Mouse (Mus musculus) cerebellum, adult 2 months (tissue): Measurements from ENCODE around the gene Dpp8.

Experiments
- CTCF ChIP-seq: fragments of 200-500 bp; IDR thresholded peaks from 2 replicates; pipeline ENCODE4 v1.5.1; 2011; ENCODE audit warnings: low read depth, mild to moderate bottlenecking, control low read depth, low read length, moderate library complexity, borderline replicate concordance; ENCODE audit not compliant: insufficient read depth
- POLR2A ChIP-seq: fragments of 200-500 bp; IDR thresholded peaks from 2 replicates; pipeline ENCODE4 v1.6.1; 2011; ENCODE audit warnings: low read length, control low read depth, borderline replicate concordance; ENCODE audit not compliant: insufficient read depth

DNA sequence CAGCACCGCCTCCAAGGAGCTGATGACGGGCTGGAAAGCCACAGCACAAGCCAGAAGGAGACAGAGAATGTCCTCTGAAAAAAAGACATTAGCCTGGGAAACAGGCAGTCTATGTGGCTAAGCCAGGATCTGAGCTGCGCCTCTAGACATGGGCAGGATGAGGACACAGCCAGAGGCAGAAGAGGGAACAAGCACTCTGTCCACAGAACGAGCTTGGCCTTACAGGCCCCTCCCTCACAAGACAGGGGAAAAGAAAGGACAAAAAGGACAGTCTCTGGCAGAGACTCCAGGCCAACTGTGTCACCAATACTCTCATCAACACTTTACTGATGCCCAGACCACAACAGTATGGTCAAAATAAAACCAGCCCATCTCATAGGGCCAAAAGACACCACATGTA is 30.7 kb upstream of the Dpp8 start:
- TF ChIP-seq CTCF (no peak), POLR2A (no peak)
